Mouse (Mus musculus): ENCODE data around the gene Prkar2a. TPM values are rescaled to one million over a fixed set of nuclear protein-coding genes. Genes with fewer than 3 reads are reported as not detected.

Gene Prkar2a
- polyA plus RNA-seq, 1 experiment: 5.7 TPM

DNA sequence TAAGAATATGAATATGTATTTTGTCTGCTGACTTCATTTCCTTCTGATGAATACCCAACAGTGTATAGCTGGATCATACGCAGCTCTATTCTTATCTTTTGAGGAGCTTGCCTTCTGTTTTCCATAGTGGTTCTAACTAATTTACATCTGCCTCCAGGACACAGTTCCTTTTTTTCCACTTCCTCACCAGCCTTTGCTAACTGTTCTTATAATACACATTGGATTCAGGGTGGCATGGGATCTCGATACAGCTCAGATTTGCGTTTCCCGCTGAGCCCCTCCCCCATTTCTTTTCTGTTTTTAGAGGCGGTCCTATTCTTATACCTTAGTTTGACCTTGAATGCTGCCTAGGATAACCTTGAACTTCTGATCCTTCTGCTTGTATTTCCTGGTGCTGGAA lies 37.0 kb downstream of the Prkar2a start:
- TF ChIP-seq POLR2A (IDR thresholded peaks at IDR 0.05; ENCODE audit: control insufficient read depth, extremely low read depth, insufficient read depth, low read length, poor library complexity) (no peak), CTCF (IDR thresholded peaks at IDR 0.05; ENCODE audit: borderline replicate concordance, control insufficient read depth, extremely low read depth, insufficient read depth, low read length, poor library complexity) (no peak)
- Histone ChIP-seq H3K4me1 (replicated peaks; ENCODE audit: control insufficient read depth, insufficient read depth, low read length) (no peaks in the 10 kb centered on the region), H3K27ac (ENCODE audit: control insufficient read depth, insufficient read depth, low read length) (no peak overlapping the region), H3K36me3 (ENCODE audit: control insufficient read depth, insufficient read depth, low read length) (no peaks in the 10 kb centered on the region), H3K4me3 (ENCODE audit: control insufficient read depth, insufficient read depth, low read length) (no peak overlapping the region), H3K27me3 (ENCODE audit: control insufficient read depth, insufficient read depth, low read length) (no peaks in the 10 kb centered on the region)
- WGBS: 98% methylated on average over 5 of the region's 5 CpGs
- no peak for DNase-seq

- Histone ChIP-seq H3K27ac (ENCODE audit: control insufficient read depth, insufficient read depth, low read length) (no peak overlapping the region), H3K4me1 (replicated peaks; ENCODE audit: control insufficient read depth, insufficient read depth, low read length) (no peaks in the 10 kb centered on the region), H3K4me3 (ENCODE audit: control insufficient read depth, insufficient read depth, low read length) (no peak overlapping the region), H3K36me3 (ENCODE audit: control insufficient read depth, insufficient read depth, low read length) (no peaks in the 10 kb centered on the region), H3K27me3 (ENCODE audit: control insufficient read depth, insufficient read depth, low read length) (no peaks in the 10 kb centered on the region)
- DNase-seq: no peak
- TF ChIP-seq POLR2A (IDR thresholded peaks at IDR 0.05; ENCODE audit: control insufficient read depth, extremely low read depth, insufficient read depth, low read length, poor library complexity) (no peak), CTCF (IDR thresholded peaks at IDR 0.05; ENCODE audit: borderline replicate concordance, control insufficient read depth, extremely low read depth, insufficient read depth, low read length, poor library complexity) (no peak)
Measured at GRCm38 (mm10) chr9:108729050-108729449, 39.9 kb downstream of the Prkar2a start.

GRCm38 (mm10) chr9:108732462-108732861 lies 43.3 kb downstream of the Prkar2a start:
- Histone ChIP-seq H3K36me3 (ENCODE audit: control insufficient read depth, insufficient read depth, low read length) (no peaks in the 10 kb centered on the region), H3K4me3 (ENCODE audit: control insufficient read depth, insufficient read depth, low read length) (no peak overlapping the region), H3K4me1 (replicated peaks; ENCODE audit: control insufficient read depth, insufficient read depth, low read length) (no peaks in the 10 kb centered on the region), H3K27me3 (ENCODE audit: control insufficient read depth, insufficient read depth, low read length) (no peaks in the 10 kb centered on the region), H3K27ac (ENCODE audit: control insufficient read depth, insufficient read depth, low read length) (no peak overlapping the region)
- no peak for DNase-seq
- no peak for TF ChIP-seq POLR2A (IDR thresholded peaks at IDR 0.05; ENCODE audit: control insufficient read depth, extremely low read depth, insufficient read depth, low read length, poor library complexity)
- TF ChIP-seq CTCF (IDR thresholded peaks at IDR 0.05; ENCODE audit: borderline replicate concordance, control insufficient read depth, extremely low read depth, insufficient read depth, low read length, poor library complexity): no peak

GRCm38 (mm10) chr9:108734626-108735025 lies 45.5 kb downstream of the Prkar2a start:
- TF ChIP-seq POLR2A (IDR thresholded peaks at IDR 0.05; ENCODE audit: control insufficient read depth, extremely low read depth, insufficient read depth, low read length, poor library complexity) (no peak), CTCF (IDR thresholded peaks at IDR 0.05; ENCODE audit: borderline replicate concordance, control insufficient read depth, extremely low read depth, insufficient read depth, low read length, poor library complexity) (no peak)
- Histone ChIP-seq H3K27ac (ENCODE audit: control insufficient read depth, insufficient read depth, low read length) (no peak overlapping the region), H3K4me1 (replicated peaks; ENCODE audit: control insufficient read depth, insufficient read depth, low read length) (no peaks in the 10 kb centered on the region), H3K36me3 (ENCODE audit: control insufficient read depth, insufficient read depth, low read length) (no peaks in the 10 kb centered on the region), H3K27me3 (ENCODE audit: control insufficient read depth, insufficient read depth, low read length) (no peaks in the 10 kb centered on the region), H3K4me3 (ENCODE audit: control insufficient read depth, insufficient read depth, low read length) (no peak overlapping the region)
- no peak for DNase-seq

GRCm38 (mm10) chr9:108739239-108739638 lies 50.1 kb downstream of the Prkar2a start:
- H3K4me1 ChIP-seq (replicated peaks; ENCODE audit: control insufficient read depth, insufficient read depth, low read length): no peaks in the 10 kb centered on the region
- no peak overlapping the region for H3K4me3 ChIP-seq (ENCODE audit: control insufficient read depth, insufficient read depth, low read length)
- H3K27me3 ChIP-seq (ENCODE audit: control insufficient read depth, insufficient read depth, low read length): no peaks in the 10 kb centered on the region
- TF ChIP-seq CTCF (IDR thresholded peaks at IDR 0.05; ENCODE audit: borderline replicate concordance, control insufficient read depth, extremely low read depth, insufficient read depth, low read length, poor library complexity) (no peak), POLR2A (IDR thresholded peaks at IDR 0.05; ENCODE audit: control insufficient read depth, extremely low read depth, insufficient read depth, low read length, poor library complexity) (no peak)
- no peaks in the 10 kb centered on the region for H3K36me3 ChIP-seq (ENCODE audit: control insufficient read depth, insufficient read depth, low read length)
- H3K27ac ChIP-seq (ENCODE audit: control insufficient read depth, insufficient read depth, low read length): no peak overlapping the region
- 85% methylated on average over 3 of the region's 3 CpGs for WGBS
- no peak for DNase-seq

DNA sequence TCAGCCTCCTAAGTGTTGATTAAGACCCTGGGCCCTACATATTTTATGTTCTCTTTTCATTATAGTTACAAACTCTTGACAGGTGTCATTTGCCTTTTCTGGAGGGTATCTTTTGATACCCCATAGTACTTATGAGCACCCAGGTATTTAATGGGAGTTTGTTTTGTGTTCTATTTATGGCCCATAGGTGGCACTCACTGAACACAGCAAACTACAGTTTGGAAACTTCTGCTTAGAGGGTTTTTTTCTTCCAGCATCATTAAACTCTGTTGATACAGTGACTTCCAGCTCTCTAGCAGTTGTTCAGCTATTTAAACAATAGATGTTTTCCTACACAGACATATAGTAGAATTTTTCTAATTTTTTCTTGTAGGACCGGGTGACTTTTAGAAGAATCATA lies 50.9 kb downstream of the Prkar2a start:
- Histone ChIP-seq H3K4me1 (replicated peaks; ENCODE audit: control insufficient read depth, insufficient read depth, low read length) (no peaks in the 10 kb centered on the region), H3K36me3 (ENCODE audit: control insufficient read depth, insufficient read depth, low read length) (no peaks in the 10 kb centered on the region), H3K27ac (ENCODE audit: control insufficient read depth, insufficient read depth, low read length) (no peak overlapping the region), H3K4me3 (ENCODE audit: control insufficient read depth, insufficient read depth, low read length) (no peak overlapping the region), H3K27me3 (ENCODE audit: control insufficient read depth, insufficient read depth, low read length) (no peaks in the 10 kb centered on the region)
- DNase-seq: no peak
- 94% methylated on average over 1 of the region's 1 CpGs for WGBS
- TF ChIP-seq CTCF (IDR thresholded peaks at IDR 0.05; ENCODE audit: borderline replicate concordance, control insufficient read depth, extremely low read depth, insufficient read depth, low read length, poor library complexity) (no peak), POLR2A (IDR thresholded peaks at IDR 0.05; ENCODE audit: control insufficient read depth, extremely low read depth, insufficient read depth, low read length, poor library complexity) (no peak)

- Histone ChIP-seq H3K4me1 (replicated peaks; ENCODE audit: control insufficient read depth, insufficient read depth, low read length) (no peaks in the 10 kb centered on the region), H3K4me3 (ENCODE audit: control insufficient read depth, insufficient read depth, low read length) (no peak overlapping the region), H3K27me3 (ENCODE audit: control insufficient read depth, insufficient read depth, low read length) (no peaks in the 10 kb centered on the region), H3K36me3 (ENCODE audit: control insufficient read depth, insufficient read depth, low read length) (no peaks in the 10 kb centered on the region), H3K27ac (ENCODE audit: control insufficient read depth, insufficient read depth, low read length) (no peak overlapping the region)
- no peak for DNase-seq
- TF ChIP-seq POLR2A (IDR thresholded peaks at IDR 0.05; ENCODE audit: control insufficient read depth, extremely low read depth, insufficient read depth, low read length, poor library complexity): no peak
- TF ChIP-seq CTCF (IDR thresholded peaks at IDR 0.05; ENCODE audit: borderline replicate concordance, control insufficient read depth, extremely low read depth, insufficient read depth, low read length, poor library complexity): no peak
- WGBS: 92% methylated on average over 9 of the region's 9 CpGs
Measured at GRCm38 (mm10) chr9:108742048-108742447, 52.9 kb downstream of the Prkar2a start.

Data from thymus, adult 2 months (tissue).